Mouse (Mus musculus) embryo, embryonic 11 days (tissue): Measurements from ENCODE around the gene 4932415D10Rik.

Experiments used
- DNase-seq: peaks from one replicate; pipeline ENCODE4 v3.0.0-alpha.2; 2015

4932415D10Rik gene

GRCm38 (mm10) chr10:82316482-82316881 is at the start of gene 4932415D10Rik:
4932415D10Rik (minus strand) TSS chr10:82316582.
- no peak for DNase-seq

- DNase-seq: no peak
These were observed 45.5 kb upstream of the 4932415D10Rik start for GRCm38 (mm10) chr10:82361911-82362310.

GRCm38 (mm10) chr10:82355401-82355800 is 39.0 kb upstream of the 4932415D10Rik start:
- DNase-seq: no peak

DNA sequence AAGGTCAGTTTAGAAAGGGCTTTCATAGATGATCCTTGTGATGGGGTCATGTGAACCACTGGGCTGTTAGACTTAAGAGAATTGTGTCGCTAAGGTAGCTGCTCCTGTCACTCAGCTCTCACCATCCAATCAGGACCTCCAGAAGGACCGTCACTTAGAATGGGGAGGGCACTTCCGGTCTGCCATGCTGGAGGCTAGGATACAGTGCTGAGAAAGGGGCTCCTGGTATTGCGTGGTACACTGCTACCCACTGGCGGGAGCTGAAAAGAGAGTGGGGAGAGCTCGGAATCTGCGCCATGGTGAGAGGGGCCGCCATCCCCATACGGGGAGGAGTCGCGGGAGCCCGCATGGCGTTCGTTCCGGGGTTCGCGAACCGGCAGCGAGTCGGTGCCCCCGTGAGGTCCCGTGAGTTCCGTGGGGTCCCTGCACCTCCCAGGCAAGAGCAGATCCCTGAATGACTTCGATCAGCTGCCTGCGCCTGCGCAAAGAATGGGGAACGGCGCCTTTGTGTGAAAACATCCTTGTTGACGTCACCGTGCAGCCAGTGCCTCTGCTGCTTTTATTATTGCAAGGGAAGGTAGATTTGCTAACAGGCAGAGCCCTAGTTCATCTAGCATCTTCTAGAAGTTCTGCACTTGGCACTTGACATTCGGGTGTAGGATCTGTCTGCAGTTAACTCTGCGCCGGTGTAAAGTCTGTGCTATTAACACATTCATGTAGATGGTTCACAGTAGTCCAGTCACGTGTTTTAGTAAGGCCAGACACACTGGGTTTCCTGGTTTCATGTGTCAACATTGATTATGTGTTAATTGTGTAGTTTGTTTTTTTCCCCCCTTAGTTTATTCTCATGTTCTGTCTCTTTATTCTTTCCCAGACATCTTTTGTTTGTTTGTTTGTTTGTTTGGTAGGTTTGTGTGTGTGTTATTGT is 38.0 kb upstream of the 4932415D10Rik start, which contains the start of gene Gm4924:
TSS of gene Gm4924 (plus strand) at position 173 of the 928 bp plus-strand sequence.
- DNase-seq: peak; percentile 91

DNA sequence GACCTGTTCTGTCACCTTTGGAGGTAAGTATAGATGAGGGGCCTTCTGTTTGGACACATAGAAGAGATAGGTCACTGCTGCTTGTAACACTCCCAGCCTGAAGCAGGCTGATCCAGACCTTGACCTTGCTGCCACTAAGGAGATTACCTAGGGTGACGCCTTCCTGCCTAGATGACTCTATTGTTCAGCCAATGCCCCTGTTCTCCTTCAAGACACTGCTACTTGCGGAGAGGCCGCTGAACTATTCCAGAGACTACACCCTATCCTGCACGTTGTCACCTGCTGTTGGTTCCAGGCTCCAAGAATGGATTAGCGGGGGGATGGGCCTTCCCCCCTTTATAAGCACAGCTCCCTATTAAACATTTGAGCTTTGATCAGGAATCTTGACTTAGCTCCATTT is 13.4 kb upstream of the 4932415D10Rik start:
- no peak for DNase-seq

DNA sequence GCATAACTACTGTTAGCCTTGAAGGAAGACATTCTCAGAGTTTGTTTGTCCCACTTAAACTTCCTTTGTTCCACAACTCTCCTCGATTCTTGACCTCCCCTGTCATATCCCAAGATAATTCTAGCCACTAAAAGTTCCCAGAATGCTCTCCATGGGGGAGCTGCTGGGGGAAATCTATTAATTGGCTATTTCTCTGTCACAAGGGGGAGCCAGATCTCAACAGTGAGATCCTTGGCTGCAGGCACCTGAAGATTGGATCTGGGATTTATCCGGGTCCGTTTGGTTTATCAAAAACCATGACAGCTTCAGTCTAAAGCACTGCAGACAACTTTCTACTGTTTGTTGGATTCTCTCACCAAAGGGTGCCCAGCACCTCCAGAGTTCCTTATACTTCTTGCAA is 3.8 kb upstream of the 4932415D10Rik start:
- DNase-seq: no peak

DNA sequence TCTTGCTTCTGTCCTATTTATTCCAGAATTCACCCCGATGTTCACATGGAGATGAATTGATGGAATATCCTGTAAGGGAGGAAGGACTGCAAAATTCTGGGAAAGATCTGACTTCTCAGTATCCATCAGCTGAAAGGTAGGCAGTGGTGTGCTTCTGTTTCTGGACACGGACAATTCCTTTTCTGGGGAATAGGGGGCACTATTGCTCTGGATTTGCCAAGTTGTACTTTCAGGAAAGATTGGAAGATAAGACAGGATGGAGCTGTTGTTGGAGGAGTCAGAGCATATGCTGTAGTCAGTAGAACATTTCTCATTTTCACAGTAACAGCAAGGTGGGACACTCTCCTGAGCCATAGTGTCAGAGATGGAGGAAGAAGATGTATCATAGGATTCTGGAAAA is 19.9 kb downstream of the 4932415D10Rik start:
- DNase-seq: no peak

DNA sequence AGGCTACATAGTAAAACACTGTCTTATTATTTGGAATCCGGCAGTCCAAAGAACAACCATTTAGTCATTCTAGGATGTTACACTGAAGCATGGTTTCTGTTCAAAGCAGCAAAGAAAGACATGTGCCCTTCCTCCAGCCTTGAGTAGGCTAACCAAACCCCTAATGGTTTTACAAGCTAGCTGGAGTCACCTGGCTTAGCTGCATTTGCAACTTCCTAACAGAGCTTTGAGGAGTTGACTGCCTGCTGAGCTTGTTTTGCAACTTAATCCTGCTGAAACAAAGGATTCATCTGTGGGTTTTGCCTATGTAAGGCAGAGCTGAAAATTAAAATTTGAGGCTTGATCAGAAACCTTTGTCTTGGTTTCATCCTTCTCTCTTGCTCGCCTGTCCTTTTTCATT is 59.1 kb downstream of the 4932415D10Rik start:
- no peak for DNase-seq

DNA sequence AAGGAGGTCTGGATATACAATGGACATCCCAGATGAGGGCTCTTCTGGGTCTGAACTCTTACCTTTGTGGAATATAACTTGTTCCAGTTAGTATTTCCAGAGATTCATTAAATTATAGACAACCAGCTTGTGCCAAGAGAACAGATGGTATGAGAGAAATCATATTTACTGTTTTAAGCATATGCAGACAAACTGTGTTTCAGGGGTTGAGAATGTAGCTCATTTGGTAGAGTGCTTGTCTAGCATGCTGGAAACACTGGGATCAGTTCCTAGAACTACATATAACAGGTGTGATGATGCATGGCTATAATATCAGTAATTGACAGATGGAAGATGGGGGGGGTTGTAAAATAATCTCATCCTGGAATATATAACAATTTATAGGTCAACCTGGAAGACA is 71.4 kb downstream of the 4932415D10Rik start:
- DNase-seq: no peak

GRCm38 (mm10) chr10:82241401-82241788 is 75.0 kb downstream of the 4932415D10Rik start:
- DNase-seq: no peak

- DNase-seq: peak; percentile 91
These were observed 75.5 kb downstream of the 4932415D10Rik start, which contains the start of gene Zfp938 for GRCm38 (mm10) chr10:82240742-82241400. Zfp938 (minus strand) TSS chr10:82241280.
